Mouse (Mus musculus) gastrocnemius, postnatal 10 days (tissue): Measurements from ENCODE around the gene Eci2. TPM values are rescaled to one million over a fixed set of nuclear protein-coding genes. Genes with fewer than 3 reads are reported as not detected.

Experiments used
- total RNA-seq, 2 experiments: library from RNA; stranded (reverse); gene quantifications; 2 replicates each; pipeline ENCODE4 v1.2.3; 2021

Eci2 gene
- total RNA-seq, 2 experiments from 2014 or later = 126 to 128 TPM

Other genes with a start within 250 kb of the Eci2 start
- gene Prpf4b, start 151.8 kb downstream of the Eci2 start, total RNA-seq = 10 to 100 TPM; 26.9 to 45.8 TPM
- under 1 TPM in 1 of 2 experiments, not detected in 1; 0.23 TPM for gene Fam217a, start 102.8 kb downstream of the Eci2 start, total RNA-seq
- not detected for gene 4933417A18Rik, start 102.7 kb downstream of the Eci2 start, total RNA-seq
- 1 to 10 TPM in 1 of 2 experiments, under 1 TPM in 1; 0.89 to 1.4 TPM for gene Eci3, start 63.3 kb downstream of the Eci2 start, total RNA-seq